Mouse (Mus musculus): Measurements from ENCODE around the gene Psmc1. TPM values are rescaled to one million over a fixed set of nuclear protein-coding genes. Genes with fewer than 3 reads are reported as not detected.
A peak's percentile ranks its signal among the peaks of the same experiment; 100 is the strongest.

Psmc1 gene
- polyA plus RNA-seq, 1 experiment from 2014 or later: 160 TPM

- TF ChIP-seq EP300 (IDR thresholded peaks at IDR 0.05) (no peak), CTCF (IDR thresholded peaks at IDR 0.05) (no peak)
- Histone ChIP-seq H3K27ac (ENCODE audit: low read length) (no peak overlapping the region), H3K9ac (replicated peaks; ENCODE audit: low read depth) (no peak overlapping the region), H3K27me3 (replicated peaks; ENCODE audit: insufficient read depth, low read length) (no peaks in the 10 kb centered on the region), H3K4me1 (ENCODE audit: insufficient read depth, low read depth, low read length) (no peaks in the 10 kb centered on the region), H3K9me3 (ENCODE audit: low read length) (no peaks in the 10 kb centered on the region), H3K4me2 (replicated peaks; ENCODE audit: low read depth, low read length) (no peak overlapping the region), H3K36me3 (ENCODE audit: insufficient read depth, low read length) (no peaks in the 10 kb centered on the region), H3K4me3 (ENCODE audit: low read depth, low read length) (no peak overlapping the region)
- 44% methylated on average over 4 of the region's 4 CpGs for WGBS
- DNase-seq (ENCODE audit: low spot score) (peak; percentile 37), ATAC-seq (peak; percentile 50)
Measured at GRCm38 (mm10) chr12:100073201-100073672, 36.7 kb upstream of the Psmc1 start.

GRCm38 (mm10) chr12:100075715-100076114 is 34.2 kb upstream of the Psmc1 start:
- Histone ChIP-seq H3K4me2 (replicated peaks; ENCODE audit: low read depth, low read length) (no peak overlapping the region), H3K9me3 (ENCODE audit: low read length) (no peaks in the 10 kb centered on the region), H3K27me3 (replicated peaks; ENCODE audit: insufficient read depth, low read length) (no peaks in the 10 kb centered on the region), H3K4me3 (ENCODE audit: low read depth, low read length) (no peak overlapping the region), H3K4me1 (ENCODE audit: insufficient read depth, low read depth, low read length) (no peaks in the 10 kb centered on the region), H3K36me3 (ENCODE audit: insufficient read depth, low read length) (no peaks in the 10 kb centered on the region), H3K9ac (replicated peaks; ENCODE audit: low read depth) (no peak overlapping the region), H3K27ac (ENCODE audit: low read length) (no peak overlapping the region)
- ATAC-seq (no peak), DNase-seq (ENCODE audit: low spot score) (no peak)
- 52% methylated on average over 4 of the region's 4 CpGs for WGBS
- TF ChIP-seq CTCF (IDR thresholded peaks at IDR 0.05): no peak
- no peak for TF ChIP-seq EP300 (IDR thresholded peaks at IDR 0.05)

GRCm38 (mm10) chr12:100079636-100080286 is 30.2 kb upstream of the Psmc1 start:
- ATAC-seq: peak; percentile 95
- no peaks in the 10 kb centered on the region for H3K27me3 ChIP-seq (replicated peaks; ENCODE audit: insufficient read depth, low read length)
- no peaks in the 10 kb centered on the region for H3K36me3 ChIP-seq (ENCODE audit: insufficient read depth, low read length)
- H3K27ac ChIP-seq (ENCODE audit: low read length): no peak overlapping the region; the same call in 1 of the 2 replicates
- no peaks in the 10 kb centered on the region for H3K4me1 ChIP-seq (ENCODE audit: insufficient read depth, low read depth, low read length)
- H3K9me3 ChIP-seq (ENCODE audit: low read length): no peaks in the 10 kb centered on the region
- H3K4me3 ChIP-seq (ENCODE audit: low read depth, low read length): no peak overlapping the region
- no peak overlapping the region for H3K4me2 ChIP-seq (replicated peaks; ENCODE audit: low read depth, low read length)
- WGBS: 51% methylated on average over 8 of the region's 8 CpGs
- H3K9ac ChIP-seq (replicated peaks; ENCODE audit: low read depth): no peak overlapping the region
- peak; percentile 77 for TF ChIP-seq EP300 (IDR thresholded peaks at IDR 0.05)
- peak; percentile 38; the same call in 1 of the 2 replicates for TF ChIP-seq CTCF (IDR thresholded peaks at IDR 0.05)
- DNase-seq (ENCODE audit: low spot score): peak; percentile 92

DNA sequence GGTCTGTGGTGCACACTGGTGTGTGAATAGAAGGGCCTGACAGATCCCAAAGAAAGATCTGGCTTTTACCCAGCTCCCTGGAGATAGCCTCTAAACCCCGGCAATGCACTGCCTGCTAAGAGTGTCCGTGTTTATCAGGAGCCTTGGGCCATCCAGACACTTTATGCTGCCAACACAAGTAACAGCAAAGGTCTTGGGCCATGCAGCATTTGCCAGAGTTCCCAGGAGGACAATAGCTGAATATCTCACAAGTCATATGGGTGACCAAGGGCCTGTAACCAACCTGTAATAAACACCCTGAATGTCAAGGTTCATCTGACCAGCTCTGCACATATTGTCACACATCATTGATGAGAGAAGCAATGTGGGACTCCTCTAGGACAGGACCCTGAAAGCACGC is 21.9 kb upstream of the Psmc1 start:
- Histone ChIP-seq H3K27me3 (replicated peaks; ENCODE audit: insufficient read depth, low read length) (no peaks in the 10 kb centered on the region), H3K4me1 (ENCODE audit: insufficient read depth, low read depth, low read length) (no peaks in the 10 kb centered on the region), H3K9me3 (ENCODE audit: low read length) (no peaks in the 10 kb centered on the region), H3K27ac (ENCODE audit: low read length) (no peak overlapping the region), H3K36me3 (ENCODE audit: insufficient read depth, low read length) (no peaks in the 10 kb centered on the region), H3K9ac (replicated peaks; ENCODE audit: low read depth) (no peak overlapping the region), H3K4me2 (replicated peaks; ENCODE audit: low read depth, low read length) (no peak overlapping the region), H3K4me3 (ENCODE audit: low read depth, low read length) (no peak overlapping the region)
- no peak for ATAC-seq
- WGBS: 86% methylated on average over 3 of the region's 3 CpGs
- no peak for DNase-seq (ENCODE audit: low spot score)
- no peak for TF ChIP-seq EP300 (IDR thresholded peaks at IDR 0.05)
- TF ChIP-seq CTCF (IDR thresholded peaks at IDR 0.05): no peak

DNA sequence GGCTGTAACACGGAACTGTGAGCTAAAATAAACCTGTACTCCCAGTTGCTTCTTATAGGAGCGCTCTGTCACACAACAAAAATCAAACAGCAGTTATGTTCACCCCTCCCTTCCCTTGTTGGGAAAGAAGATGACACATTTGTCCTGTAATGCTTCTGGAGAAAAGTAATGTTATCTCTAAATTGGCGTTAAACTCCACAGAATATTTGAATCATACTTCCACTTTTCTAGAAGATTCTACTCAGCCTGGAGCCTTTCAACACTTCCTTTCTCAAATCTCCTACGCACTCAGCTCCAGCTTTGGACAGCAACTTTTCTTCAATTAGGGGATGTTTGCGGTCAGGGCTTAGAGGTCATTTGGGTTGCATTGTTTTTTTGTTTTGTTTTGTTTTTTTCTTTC is 20.7 kb upstream of the Psmc1 start:
- Histone ChIP-seq H3K27ac (ENCODE audit: low read length) (no peak overlapping the region), H3K9ac (replicated peaks; ENCODE audit: low read depth) (no peak overlapping the region), H3K4me3 (ENCODE audit: low read depth, low read length) (no peak overlapping the region), H3K4me2 (replicated peaks; ENCODE audit: low read depth, low read length) (no peak overlapping the region), H3K4me1 (ENCODE audit: insufficient read depth, low read depth, low read length) (no peaks in the 10 kb centered on the region), H3K9me3 (ENCODE audit: low read length) (no peaks in the 10 kb centered on the region), H3K27me3 (replicated peaks; ENCODE audit: insufficient read depth, low read length) (no peaks in the 10 kb centered on the region), H3K36me3 (ENCODE audit: insufficient read depth, low read length) (no peaks in the 10 kb centered on the region)
- 77% methylated on average over 5 of the region's 5 CpGs for WGBS
- ATAC-seq (0 out of 2 replicates have a peak, but pooled peaks have one; percentile 12), DNase-seq (ENCODE audit: low spot score) (peak; percentile 40)
- TF ChIP-seq EP300 (IDR thresholded peaks at IDR 0.05): no peak
- TF ChIP-seq CTCF (IDR thresholded peaks at IDR 0.05): no peak

DNA sequence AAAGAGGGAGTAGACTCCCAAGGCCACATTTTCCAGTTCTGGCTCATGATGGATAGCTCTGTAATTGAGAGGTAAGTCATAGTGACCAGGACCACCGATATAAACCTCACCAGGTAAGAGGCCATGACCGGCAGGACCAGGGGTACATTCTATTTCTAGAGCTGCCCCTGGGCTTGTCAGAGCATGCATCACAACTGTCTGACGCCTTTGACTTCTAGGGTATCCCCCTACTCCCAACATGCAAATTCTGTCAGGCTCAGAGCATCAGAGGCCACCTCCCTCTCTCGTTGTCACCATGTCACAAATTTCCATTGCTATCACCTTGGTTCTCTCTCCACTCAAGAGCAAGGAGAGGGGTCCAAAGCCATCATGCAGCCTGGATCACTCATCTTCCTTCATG is 19.2 kb upstream of the Psmc1 start:
- no peak for TF ChIP-seq CTCF (IDR thresholded peaks at IDR 0.05)
- no peak for TF ChIP-seq EP300 (IDR thresholded peaks at IDR 0.05)
- H3K9ac ChIP-seq (replicated peaks; ENCODE audit: low read depth): no peak overlapping the region
- no peak overlapping the region for H3K4me2 ChIP-seq (replicated peaks; ENCODE audit: low read depth, low read length)
- no peak for ATAC-seq
- H3K4me3 ChIP-seq (ENCODE audit: low read depth, low read length): no peak overlapping the region
- no peak overlapping the region for H3K27ac ChIP-seq (ENCODE audit: low read length)
- H3K27me3 ChIP-seq (replicated peaks; ENCODE audit: insufficient read depth, low read length): no peaks in the 10 kb centered on the region
- H3K36me3 ChIP-seq (ENCODE audit: insufficient read depth, low read length): no peaks in the 10 kb centered on the region
- DNase-seq (ENCODE audit: low spot score): no peak
- H3K9me3 ChIP-seq (ENCODE audit: low read length): no peaks in the 10 kb centered on the region
- no peaks in the 10 kb centered on the region for H3K4me1 ChIP-seq (ENCODE audit: insufficient read depth, low read depth, low read length)
- WGBS: 79% methylated on average over 4 of the region's 4 CpGs
